Comparison of ENCODE assay signal across 8 mouse cellular contexts in the genomic region with DNA sequence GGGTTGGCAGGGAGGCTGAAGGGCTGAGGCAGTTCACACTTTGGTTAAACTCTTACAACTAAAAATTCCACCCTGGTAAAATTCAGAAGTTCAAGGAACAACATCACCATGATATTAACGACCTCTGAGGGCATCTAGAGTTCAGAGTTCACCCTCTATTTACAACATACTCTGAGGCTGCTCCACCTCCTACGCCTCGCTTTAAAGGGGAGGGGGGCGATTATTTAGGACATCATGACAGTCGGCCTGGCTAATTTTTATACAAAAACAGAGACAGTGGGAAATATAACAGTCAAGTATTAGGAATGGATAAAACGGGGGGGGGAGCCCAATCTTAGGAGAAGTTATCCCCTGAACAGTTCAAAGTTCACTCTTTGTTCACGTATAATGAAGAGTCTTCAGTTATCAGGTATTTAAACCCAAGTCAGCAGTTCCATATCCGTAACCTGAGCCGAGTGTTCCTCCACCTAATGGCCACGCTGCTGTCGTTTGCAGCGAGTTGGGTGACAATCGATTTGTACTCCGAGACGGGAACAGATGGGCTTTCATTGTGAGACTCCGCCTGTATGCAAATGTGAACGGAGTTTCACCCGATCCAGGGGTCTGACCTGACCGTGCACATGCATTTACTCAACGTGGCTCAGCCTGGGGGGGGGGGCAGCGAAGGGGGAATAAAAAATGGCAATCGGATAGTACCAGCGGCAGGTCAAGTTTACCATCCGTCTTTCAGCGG.
DNase-seq lines count a peak whose midpoint lies in the region; ATAC-seq and TF ChIP-seq lines count a peak whose summit lies in the region.

No protein-coding gene starts in this region.

- peak overlapping the region; percentile 41 for H3K4me2 ChIP-seq in intestine, embryonic 14.5 days (ENCODE audit: low read length)
- H3K4me2 ChIP-seq in midbrain, embryonic 11.5 days: peak overlapping the region; percentile 37

- in situ Hi-C loops in ES-E14 (cut with MboI; ENCODE audit: low sequenced_read_pairs in 2 of 2, unreplicated experiment in 2 of 2): no loop called here

- H3K27ac ChIP-seq in ES-E14 (ENCODE audit: insufficient read depth, low read depth, low read length, poor library complexity, severe bottlenecking): no peak overlapping the region; the same call in 1 of the 2 replicates
- peak overlapping the region; percentile 67; the same call in 1 of the 2 replicates for H3K27ac ChIP-seq in intestine, embryonic 14.5 days (ENCODE audit: low read depth)
- H3K27ac ChIP-seq in midbrain, embryonic 11.5 days (ENCODE audit: low read depth, low read length): peak overlapping the region; percentile 58
- H3K27ac ChIP-seq in layer of hippocampus, adult 2 months: no peak overlapping the region

- H3K9ac ChIP-seq in ES-E14 (ENCODE audit: insufficient read depth, low read depth, low read length, poor library complexity, severe bottlenecking): no peak overlapping the region
- H3K9ac ChIP-seq in intestine, embryonic 14.5 days (ENCODE audit: low read length): 0 out of 2 replicates have a peak overlapping the region, but pooled peaks have one; percentile 11
- no peak overlapping the region for H3K9ac ChIP-seq in midbrain, embryonic 11.5 days (ENCODE audit: low read length)

- TF ChIP-seq CTCF in layer of hippocampus, adult 2 months (conservative IDR thresholded peaks at IDR 0.05): no peak

- DNase-seq in ES-E14 (ENCODE audit: low read depth, low spot score): no peak
- peak; percentile 57 for DNase-seq in embryo, embryonic 11.5 days (ENCODE audit: low read depth, low spot score)
- DNase-seq in intestine, embryonic 14.5 days (ENCODE audit: low spot score): peak; percentile 65
- DNase-seq in midbrain, embryonic 11.5 days (ENCODE audit: low spot score, missing footprints): peak; percentile 92
- DNase-seq in urinary bladder, adult 18-20 months (ENCODE audit: low spot score in 2 of 2): no peak
- no peak for DNase-seq in layer of hippocampus, adult 18-20 months (ENCODE audit: low spot score in 2 of 2)
- DNase-seq in ovary, postnatal 10 days (ENCODE audit: low spot score): no peak
- no peak for DNase-seq in layer of hippocampus, adult 2 months (ENCODE audit: low spot score in 2 of 2)

- H3K36me3 ChIP-seq in ES-E14 (ENCODE audit: control insufficient read depth, insufficient read depth, low read length, poor library complexity, severe bottlenecking): no peaks in the 10 kb centered on the region
- H3K36me3 ChIP-seq in intestine, embryonic 14.5 days (ENCODE audit: control insufficient read depth, insufficient read depth, low read length): no peaks in the 10 kb centered on the region
- H3K36me3 ChIP-seq in midbrain, embryonic 11.5 days (ENCODE audit: control insufficient read depth, insufficient read depth, low read length): no peaks in the 10 kb centered on the region

- 2% methylated on average over 25 of the region's 25 CpGs for WGBS in intestine, embryonic 14.5 days
- WGBS in midbrain, embryonic 11.5 days: 20% methylated on average over 25 of the region's 25 CpGs

- H3K4me3 ChIP-seq in ES-E14 (ENCODE audit: insufficient read depth in 1 of 2, low read depth in 1 of 2, low read length in 2 of 2, poor library complexity in 1 of 2, severe bottlenecking in 1 of 2): no peak overlapping the region
- 0 out of 2 replicates have a peak overlapping the region, but pooled peaks have one; percentile 2 for H3K4me3 ChIP-seq in intestine, embryonic 14.5 days (ENCODE audit: low read depth, low read length)
- 0 out of 2 replicates have a peak overlapping the region, but pooled peaks have one; percentile 4 for H3K4me3 ChIP-seq in midbrain, embryonic 11.5 days (ENCODE audit: low read depth, low read length)
- H3K4me3 ChIP-seq in layer of hippocampus, adult 2 months: no peak overlapping the region

- no peaks in the 10 kb centered on the region for H3K27me3 ChIP-seq in intestine, embryonic 14.5 days (replicated peaks; ENCODE audit: control insufficient read depth, insufficient read depth, low read length)
- no peaks in the 10 kb centered on the region for H3K27me3 ChIP-seq in midbrain, embryonic 11.5 days (ENCODE audit: control insufficient read depth, insufficient read depth, low read length)

- peak; percentile 79 for ATAC-seq in intestine, embryonic 14.5 days (replicated peaks; ENCODE audit: low FRiP score, low TSS enrichment, low read depth)
- ATAC-seq in midbrain, embryonic 11.5 days (ENCODE audit: low FRiP score): peak; percentile 82; the same call in 1 of the 2 replicates

- H3K4me1 ChIP-seq in ES-E14 (ENCODE audit: control insufficient read depth in 2 of 2, insufficient read depth in 2 of 2, low read length in 2 of 2, poor library complexity in 1 of 2): peaks cover 3 to 13% of the 10 kb centered on the region in 2 experiments
- H3K4me1 ChIP-seq in intestine, embryonic 14.5 days (replicated peaks; ENCODE audit: control insufficient read depth, insufficient read depth, low read length): peaks cover 36% of the 10 kb centered on the region
- peaks cover 34% of the 10 kb centered on the region for H3K4me1 ChIP-seq in midbrain, embryonic 11.5 days (ENCODE audit: control insufficient read depth, insufficient read depth, low read length)

- H3K9me3 ChIP-seq in ES-E14 (ENCODE audit: control insufficient read depth, insufficient read depth, low read depth, low read length): no peaks in the 10 kb centered on the region
- H3K9me3 ChIP-seq in intestine, embryonic 14.5 days (ENCODE audit: control insufficient read depth, low read length): no peaks in the 10 kb centered on the region
- H3K9me3 ChIP-seq in midbrain, embryonic 11.5 days (ENCODE audit: control insufficient read depth, low read length): no peaks in the 10 kb centered on the region

TF ChIP-seq in ES-E14, 5 proteins besides CTCF, POLR2A, EP300 and RAD21:
- 0 out of 2 replicates have a peak, but pooled peaks have one; percentile 54 for TF ChIP-seq MAFK (IDR thresholded peaks at IDR 0.05; ENCODE audit: insufficient read depth, low read depth, low read length)
- no peak for TF ChIP-seq CHD2 (IDR thresholded peaks at IDR 0.05; ENCODE audit: low read depth, low read length)
TF ChIP-seq in ES-E14: peak in this region for 1.

Comparison
In these comparisons a context has a peak if more than half of its experiments do, and no peak if none do; other contexts are left out.
1. DNase-seq: peak in embryo, embryonic 11.5 days (single experiment), intestine, embryonic 14.5 days (single experiment) and midbrain, embryonic 11.5 days (single experiment); none in ES-E14 (single experiment), urinary bladder, adult 18-20 months (0 of 2), layer of hippocampus, adult 18-20 months (0 of 2), ovary, postnatal 10 days (single experiment) and layer of hippocampus, adult 2 months (0 of 2).
2. H3K27ac ChIP-seq: peak in intestine, embryonic 14.5 days (single experiment) and midbrain, embryonic 11.5 days (single experiment); none in ES-E14 (single experiment) and layer of hippocampus, adult 2 months (single experiment).
3. H3K4me3 ChIP-seq: peak in intestine, embryonic 14.5 days (single experiment) and midbrain, embryonic 11.5 days (single experiment); none in ES-E14 (0 of 2) and layer of hippocampus, adult 2 months (single experiment).